Mouse (Mus musculus) ES-E14 (cell line): Measurements from ENCODE around the gene Capg.

Experiments
- CHD2 ChIP-seq: IDR thresholded peaks from 2 replicates; pipeline ENCODE4 v1.6.1; 2014; ENCODE audit warnings: mild to moderate bottlenecking, low read depth, low read length, inconsistent platforms
- HCFC1 ChIP-seq: IDR thresholded peaks from 2 replicates; pipeline ENCODE4 v1.6.1; 2012; ENCODE audit warnings: low read length, inconsistent platforms, borderline replicate concordance; ENCODE audit not compliant: insufficient read depth

- TF ChIP-seq CHD2: no peak
- no peak for TF ChIP-seq HCFC1
Observed at GRCm38 (mm10) chr6:72567508-72567907, 23.3 kb downstream of the Capg start.
